Mouse (Mus musculus): ENCODE data around the gene G3bp2.

DNA sequence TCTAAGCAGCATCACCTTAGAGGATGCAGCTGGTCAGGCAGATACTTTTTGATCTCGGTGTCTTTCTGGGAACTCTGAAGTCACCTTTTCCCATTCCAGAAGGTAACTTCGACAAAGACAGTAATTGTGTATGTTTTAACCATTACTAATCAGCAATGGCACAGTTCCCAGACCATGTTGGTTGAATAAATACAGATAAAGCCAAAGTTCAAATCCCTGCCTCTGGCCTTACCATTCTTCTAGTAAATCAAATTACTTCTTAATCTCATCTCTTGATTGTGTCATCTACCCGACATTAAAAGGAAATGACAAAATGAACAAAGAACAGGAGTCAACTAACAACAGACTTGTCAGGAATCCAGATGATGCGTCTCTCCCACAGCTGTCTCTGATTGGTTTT is 38.1 kb upstream of the G3bp2 start:
- no peak for TF ChIP-seq USF1 (IDR thresholded peaks at IDR 0.05; ENCODE audit: low read depth)
- TF ChIP-seq CTCF (IDR thresholded peaks at IDR 0.05; ENCODE audit: control insufficient read depth, insufficient read depth, insufficient read length), result no peak

All from C2C12 (cell line).